Mouse (Mus musculus) layer of hippocampus, postnatal 36 days (tissue): ENCODE results near the gene Dph1. TPM values are rescaled to one million over a fixed set of nuclear protein-coding genes. Genes with fewer than 3 reads are reported as not detected.

Source experiments
- DNase-seq, 2 experiments: peaks; one replicate each; pipeline ENCODE4 v3.0.0; 2022
- total RNA-seq, 2 experiments: library from RNA; stranded (reverse); gene quantifications; 2 replicates each; pipeline ENCODE4 v1.2.3; 2021

Gene Dph1
- total RNA-seq, result 10 to 100 TPM; 33.4 to 33.9 TPM

GRCm38 (mm10) chr11:75190905-75191441 is at the start of gene Dph1:
TSS of gene Dph1 (minus strand) at chr11:75191241.
- DNase-seq, result no peak

DNA sequence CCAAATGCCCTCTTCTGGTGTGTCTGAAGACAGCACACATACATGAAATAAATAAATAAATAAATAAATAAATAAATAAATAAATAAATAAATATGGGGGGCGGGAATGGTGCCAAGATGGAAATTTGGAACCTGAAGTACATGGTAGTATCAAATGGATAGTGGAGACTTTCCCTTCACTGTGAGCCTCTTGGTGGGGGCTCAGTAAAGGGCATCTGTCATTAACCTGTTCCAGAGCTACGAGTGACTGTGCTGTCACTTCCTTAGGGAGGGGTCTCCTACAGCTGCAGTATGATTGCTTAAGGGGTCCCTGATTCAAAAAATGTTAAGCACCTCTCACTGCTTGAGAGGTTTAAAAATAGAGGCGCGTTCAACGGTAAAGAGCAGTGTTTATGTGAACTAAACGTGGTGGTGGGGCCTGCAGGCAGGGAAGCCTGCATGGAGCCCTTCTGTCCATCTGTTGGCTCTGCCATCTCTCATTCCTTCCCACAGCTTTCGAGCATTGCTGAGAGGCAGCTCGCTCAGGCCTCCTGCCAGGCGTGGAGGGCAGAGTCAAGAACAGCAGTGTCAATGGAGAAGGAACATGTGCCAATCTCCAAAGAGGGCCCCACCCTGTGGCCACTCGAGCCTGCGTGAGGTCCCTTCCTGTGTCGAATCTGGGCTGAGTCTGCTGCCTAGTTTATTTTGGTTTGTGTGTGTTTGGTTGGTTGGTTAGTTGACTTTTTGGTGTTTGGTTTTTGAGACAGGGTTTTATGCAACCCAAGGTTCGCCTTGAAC is 49.3 kb upstream of the Dph1 start:
- DNase-seq, result no peak

- DNase-seq, result no peak
Observed at GRCm38 (mm10) chr11:75234745-75235144, 43.7 kb upstream of the Dph1 start.

DNA sequence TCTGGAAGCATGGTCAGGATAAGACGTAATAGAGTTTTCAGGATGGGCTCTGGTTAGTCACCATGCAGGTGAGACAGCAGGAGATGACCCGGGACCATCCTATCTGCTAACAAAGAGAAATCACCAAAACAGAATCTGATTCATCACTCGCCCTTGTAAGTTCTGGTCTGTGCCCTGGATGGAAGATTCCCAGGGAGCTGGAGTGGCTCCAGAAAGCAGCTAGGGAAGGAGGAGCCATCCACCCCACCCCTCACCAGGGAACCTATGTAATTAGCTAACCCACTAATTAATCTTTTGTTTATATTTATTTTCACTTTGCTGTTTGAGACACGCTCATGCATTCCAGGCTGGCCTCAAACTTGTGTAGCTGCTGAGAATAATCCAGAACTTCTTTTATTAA is 41.4 kb upstream of the Dph1 start:
- DNase-seq, result no peak

GRCm38 (mm10) chr11:75231756-75232155 is 40.7 kb upstream of the Dph1 start:
- DNase-seq, result no peak

GRCm38 (mm10) chr11:75230272-75230760 is 39.3 kb upstream of the Dph1 start:
- DNase-seq, result no peak

GRCm38 (mm10) chr11:75229289-75229688 is 38.2 kb upstream of the Dph1 start:
- no peak for DNase-seq

DNA sequence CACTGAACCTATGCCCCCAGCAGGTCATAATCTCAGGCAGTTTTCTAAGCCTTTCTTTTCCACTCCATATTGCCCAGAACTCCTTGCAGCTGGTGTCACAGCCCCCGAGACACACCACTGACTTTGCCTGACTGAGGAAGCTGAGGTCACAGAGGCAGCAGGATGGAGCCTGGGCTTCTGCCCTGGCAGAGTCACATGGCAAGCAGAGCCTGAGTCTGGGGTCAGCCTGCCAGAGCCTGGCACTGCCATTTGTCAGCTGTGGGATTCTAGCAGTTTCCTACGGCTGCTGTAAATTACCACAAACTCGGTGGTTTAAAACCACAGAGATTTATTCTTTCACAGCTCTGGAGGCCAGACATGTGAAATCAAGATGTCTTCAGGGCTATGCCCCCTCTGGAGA is 36.6 kb upstream of the Dph1 start:
- no peak for DNase-seq

- no peak for DNase-seq
Observed at GRCm38 (mm10) chr11:75224835-75225234, 33.8 kb upstream of the Dph1 start.

GRCm38 (mm10) chr11:75224062-75224461 is 33.0 kb upstream of the Dph1 start:
- no peak for DNase-seq

GRCm38 (mm10) chr11:75220517-75221145 is 29.6 kb upstream of the Dph1 start:
- DNase-seq, result no peak

DNA sequence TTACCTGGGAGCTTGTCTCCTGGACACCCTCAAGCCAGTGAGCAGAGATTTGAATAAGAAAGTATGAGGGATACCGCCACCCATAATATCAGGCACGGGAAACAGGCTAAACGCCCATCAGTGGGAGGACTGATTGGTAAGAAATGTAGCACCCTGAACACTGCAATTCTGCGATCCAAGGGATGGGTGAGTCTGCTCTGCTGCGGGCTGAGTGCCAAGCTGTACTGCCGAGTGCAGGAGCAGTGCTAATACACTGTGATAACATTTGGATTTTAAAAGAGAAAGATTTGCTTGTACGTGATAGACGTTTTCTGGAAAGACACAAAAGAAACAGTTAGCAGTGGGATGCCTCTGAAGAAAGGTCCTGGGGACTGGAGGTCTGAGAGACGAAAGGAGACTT is 29.1 kb upstream of the Dph1 start:
- peak in 1 of 2 experiments; percentile 64 for DNase-seq

GRCm38 (mm10) chr11:75214081-75214950 is 23.3 kb upstream of the Dph1 start:
- no peak for DNase-seq

GRCm38 (mm10) chr11:75213372-75214080 is 22.5 kb upstream of the Dph1 start:
- peak in 1 of 2 experiments; percentile 18 for DNase-seq

GRCm38 (mm10) chr11:75212876-75213275 is 21.8 kb upstream of the Dph1 start:
- no peak for DNase-seq

- no peak for DNase-seq
Observed at GRCm38 (mm10) chr11:75212031-75212667, 21.1 kb upstream of the Dph1 start.

- no peak for DNase-seq
Observed at GRCm38 (mm10) chr11:75210755-75211154, 19.7 kb upstream of the Dph1 start.

DNA sequence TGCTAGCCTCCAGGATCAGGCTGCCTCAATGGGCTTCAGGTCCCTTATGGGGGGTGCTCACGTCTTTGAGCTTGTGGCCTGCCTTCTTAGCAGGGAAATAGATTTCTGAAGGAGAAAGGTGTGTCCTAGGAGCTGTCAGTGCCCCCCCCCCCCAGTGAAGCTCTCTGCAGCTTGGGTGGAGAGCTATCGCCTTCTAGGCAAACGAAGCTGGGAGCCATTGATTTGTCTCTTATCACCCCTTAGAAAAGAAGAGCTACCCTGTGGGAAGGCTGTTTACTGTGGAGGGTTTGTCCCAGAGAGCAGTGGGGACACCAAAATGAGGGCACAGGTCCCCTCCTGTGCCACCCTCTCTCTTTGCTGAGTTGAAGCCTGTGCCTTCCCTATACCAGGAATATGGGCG is 19.1 kb upstream of the Dph1 start:
- DNase-seq, result no peak

DNA sequence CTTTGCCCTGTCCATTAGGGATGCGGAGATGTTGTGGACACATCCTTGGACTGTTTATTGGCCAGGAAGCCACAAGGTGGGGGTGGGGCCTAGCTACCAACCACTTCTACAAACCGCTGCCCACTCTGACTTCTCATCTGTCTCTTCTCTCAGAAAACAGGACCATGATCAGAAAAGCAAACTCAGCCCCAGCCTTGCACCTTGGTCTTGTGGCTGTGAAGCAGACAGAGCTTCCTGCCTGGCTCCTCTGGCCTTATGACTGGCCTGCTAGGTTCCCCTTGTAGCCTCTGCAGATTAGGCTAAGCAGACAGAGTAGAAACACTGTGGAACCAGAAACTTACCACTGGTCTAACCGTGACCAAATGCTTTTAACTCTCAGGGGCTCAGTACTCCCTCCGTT is 18.3 kb upstream of the Dph1 start:
- no peak for DNase-seq

GRCm38 (mm10) chr11:75206347-75206746 is 15.3 kb upstream of the Dph1 start:
- DNase-seq, result no peak

- DNase-seq, result no peak
Observed at GRCm38 (mm10) chr11:75204472-75204871, 13.4 kb upstream of the Dph1 start.

- no peak for DNase-seq
Observed at GRCm38 (mm10) chr11:75203926-75204325, 12.9 kb upstream of the Dph1 start.
